Mouse (Mus musculus) cortical plate, adult 2 months (tissue): ENCODE measurements at regions not wholly inside any gene's neighbourhood (a gene's known extent, or its start where the extent isn't known, plus 50 kb on each side); places are given as distances from the start of the nearest gene placed in this dataset.

Source experiments
- H3K27ac ChIP-seq: fragments of 200-500 bp; 2 replicates; pipeline ENCODE4 v1.5.1; 2012; ENCODE audit warnings: low read length, control low read depth, inconsistent platforms; ENCODE audit not compliant: insufficient read depth
- H3K4me1 ChIP-seq: fragments of 200-500 bp; 2 replicates; pipeline ENCODE4 v1.6.1; 2011; ENCODE audit warnings: low read length; ENCODE audit not compliant: control insufficient read depth, insufficient read depth
- H3K4me3 ChIP-seq: fragments of 200-500 bp; 2 replicates; pipeline ENCODE4 v1.5.1; 2011; ENCODE audit warnings: mild to moderate bottlenecking, low read length, control low read depth; ENCODE audit not compliant: insufficient read depth
- CTCF ChIP-seq: fragments of 200-500 bp; IDR thresholded peaks from 2 replicates; pipeline ENCODE4 v1.5.1; 2011; ENCODE audit warnings: mild to moderate bottlenecking, control low read depth, low read length; ENCODE audit not compliant: insufficient read depth; ENCODE audit errors: extremely low read depth
- POLR2A ChIP-seq: fragments of 200-500 bp; IDR thresholded peaks from 2 replicates; pipeline ENCODE4 v1.6.1; 2011; ENCODE audit warnings: mild to moderate bottlenecking, low read length, control low read depth; ENCODE audit not compliant: insufficient read depth; ENCODE audit errors: extremely low read depth

DNA sequence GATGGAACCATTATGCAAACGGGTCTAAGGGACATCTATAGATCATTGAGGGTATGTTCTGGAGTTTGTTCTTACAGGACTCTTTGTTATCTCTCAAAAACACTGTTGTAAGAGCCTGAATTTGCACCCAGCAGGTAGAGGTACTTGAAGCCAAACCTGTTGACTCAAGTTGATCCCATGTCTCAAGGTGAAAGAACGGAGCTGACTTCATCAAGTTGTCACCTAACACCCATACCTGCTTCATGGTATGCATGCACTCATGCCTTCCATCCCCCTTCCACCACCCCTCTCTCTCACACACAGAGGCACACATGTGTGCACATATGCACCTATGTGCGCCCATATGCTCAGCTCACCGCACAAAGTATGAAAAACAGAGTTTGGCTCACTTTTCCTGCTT lies 189.0 kb downstream of the Ttll7 start:
- H3K4me3 ChIP-seq, result no peak overlapping the region
- H3K27ac ChIP-seq, result no peak overlapping the region
- TF ChIP-seq CTCF, result no peak
- TF ChIP-seq POLR2A, result no peak
- H3K4me1 ChIP-seq, result no peaks in the 10 kb centered on the region

DNA sequence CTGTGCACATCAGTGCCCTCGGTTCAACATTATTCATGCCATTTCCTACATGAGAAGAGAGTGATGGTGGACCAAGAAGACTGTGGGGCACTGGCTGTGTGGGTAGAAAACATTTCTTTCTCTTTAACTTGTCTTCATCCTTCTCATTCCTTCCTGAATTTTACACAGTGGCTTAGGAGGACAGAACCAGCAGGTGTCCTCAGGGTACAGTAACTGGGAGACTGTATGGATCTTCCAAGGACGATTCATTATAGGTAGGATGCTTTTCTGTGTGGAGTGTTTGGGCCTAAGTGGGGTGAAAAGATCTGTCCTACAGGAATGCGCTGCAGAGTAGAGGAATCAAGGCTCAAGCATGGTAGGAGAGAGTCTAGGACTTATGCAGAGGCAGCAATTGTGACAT lies 190.7 kb downstream of the Ttll7 start:
- no peak overlapping the region for H3K27ac ChIP-seq
- TF ChIP-seq POLR2A, result no peak
- TF ChIP-seq CTCF, result 0 out of 2 replicates have a peak, but pooled peaks have one; percentile 12
- no peak overlapping the region for H3K4me3 ChIP-seq
- H3K4me1 ChIP-seq, result no peaks in the 10 kb centered on the region

DNA sequence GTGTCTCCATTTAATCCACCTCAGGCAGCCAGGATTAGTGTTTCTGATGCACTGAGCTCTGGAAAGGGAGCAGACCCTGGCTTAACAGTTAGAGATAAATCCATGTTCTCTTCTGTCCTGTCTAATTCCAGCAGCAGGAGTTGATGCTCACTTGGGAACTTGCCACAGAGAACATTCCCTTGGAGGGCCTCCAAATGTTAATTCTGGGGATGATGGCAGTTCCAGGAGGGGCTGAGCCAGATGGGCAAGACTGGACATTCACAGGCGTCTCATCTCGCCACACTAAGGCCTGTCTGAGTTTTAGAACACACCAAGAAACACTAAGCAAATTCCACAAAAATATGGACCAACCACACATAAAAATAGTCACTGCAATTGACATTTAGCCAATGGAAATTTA lies 194.5 kb downstream of the Ttll7 start:
- no peaks in the 10 kb centered on the region for H3K4me1 ChIP-seq
- no peak overlapping the region for H3K27ac ChIP-seq
- no peak overlapping the region for H3K4me3 ChIP-seq
- TF ChIP-seq POLR2A, result no peak

DNA sequence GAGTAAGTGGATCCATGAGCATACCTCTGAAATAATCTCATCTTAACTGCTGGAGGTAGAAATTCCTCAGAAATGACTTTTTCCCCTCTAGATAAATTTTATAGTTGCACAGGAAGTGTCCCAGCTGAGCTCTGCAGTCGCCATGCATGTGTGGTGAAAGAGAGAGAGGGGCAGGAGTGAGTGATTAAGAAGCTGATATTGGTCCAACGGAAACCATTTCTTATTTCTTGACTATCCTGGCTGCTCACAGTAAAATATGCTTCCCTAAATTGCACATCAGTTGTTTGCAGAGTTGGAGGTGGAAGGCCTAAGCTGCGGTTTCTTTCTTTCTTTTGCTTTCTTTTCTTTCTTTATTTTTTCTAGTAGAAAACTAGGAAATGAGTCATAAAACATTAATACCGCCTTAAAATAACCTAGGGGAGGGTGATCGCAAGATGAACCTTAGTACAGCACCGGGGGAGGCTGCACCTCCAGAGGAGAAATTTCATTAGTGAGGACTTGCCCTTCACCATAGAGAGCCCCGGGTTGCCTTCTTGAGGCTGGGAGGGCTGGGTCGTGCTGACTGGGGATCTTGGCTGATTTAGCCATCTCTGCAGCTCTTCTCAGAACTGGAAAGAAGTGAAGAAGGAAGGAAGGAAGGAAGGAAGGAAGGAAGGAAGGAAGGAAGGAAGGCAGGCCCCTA lies 202.1 kb downstream of the Ttll7 start:
- no peak for TF ChIP-seq POLR2A
- TF ChIP-seq CTCF, result no peak
- H3K4me3 ChIP-seq, result no peak overlapping the region
- no peak overlapping the region for H3K27ac ChIP-seq
- no peaks in the 10 kb centered on the region for H3K4me1 ChIP-seq

DNA sequence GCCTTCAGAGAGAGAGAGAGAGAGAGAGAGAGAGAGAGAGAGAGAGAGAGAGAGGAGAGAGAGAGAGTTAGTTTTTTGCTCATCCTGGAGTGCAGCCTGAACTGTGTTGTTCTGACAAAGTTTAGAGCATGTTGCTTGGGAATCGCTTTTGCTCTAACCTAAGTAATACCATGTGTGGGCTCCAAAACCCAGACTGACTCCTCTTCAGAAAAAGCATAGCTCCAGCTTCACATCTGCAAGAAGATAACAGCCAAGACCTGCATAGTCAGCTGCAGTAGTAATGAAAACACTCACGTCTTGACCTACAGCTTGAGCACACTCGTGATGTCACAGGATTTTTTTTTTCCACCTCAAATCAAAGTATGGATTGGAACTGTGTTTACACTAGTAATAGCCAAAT lies 205.7 kb downstream of the Ttll7 start:
- H3K4me1 ChIP-seq, result no peaks in the 10 kb centered on the region
- no peak overlapping the region for H3K4me3 ChIP-seq
- H3K27ac ChIP-seq, result no peak overlapping the region
- TF ChIP-seq CTCF, result no peak
- TF ChIP-seq POLR2A, result no peak

DNA sequence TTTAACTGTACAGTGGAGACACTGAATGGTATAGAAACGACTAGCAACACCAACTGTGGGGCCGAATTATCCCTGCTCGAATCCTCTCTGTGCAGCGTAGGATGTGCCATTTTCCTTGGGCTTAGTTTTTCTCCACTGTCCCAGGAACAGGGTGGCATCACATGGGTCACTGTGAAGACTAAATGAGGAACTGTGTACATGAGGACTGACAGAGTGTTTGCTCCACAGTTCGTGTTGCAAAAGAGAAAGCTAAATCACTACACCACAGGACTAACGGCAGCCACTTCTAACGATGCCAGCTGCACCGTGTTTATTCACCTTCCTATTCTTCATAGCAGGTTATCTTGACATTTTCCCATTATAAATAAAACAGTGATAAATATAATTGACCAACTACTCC lies 208.5 kb downstream of the Ttll7 start:
- Histone ChIP-seq H3K27ac (no peak overlapping the region), H3K4me1 (no peaks in the 10 kb centered on the region), H3K4me3 (no peak overlapping the region)
- TF ChIP-seq CTCF (no peak), POLR2A (no peak)

DNA sequence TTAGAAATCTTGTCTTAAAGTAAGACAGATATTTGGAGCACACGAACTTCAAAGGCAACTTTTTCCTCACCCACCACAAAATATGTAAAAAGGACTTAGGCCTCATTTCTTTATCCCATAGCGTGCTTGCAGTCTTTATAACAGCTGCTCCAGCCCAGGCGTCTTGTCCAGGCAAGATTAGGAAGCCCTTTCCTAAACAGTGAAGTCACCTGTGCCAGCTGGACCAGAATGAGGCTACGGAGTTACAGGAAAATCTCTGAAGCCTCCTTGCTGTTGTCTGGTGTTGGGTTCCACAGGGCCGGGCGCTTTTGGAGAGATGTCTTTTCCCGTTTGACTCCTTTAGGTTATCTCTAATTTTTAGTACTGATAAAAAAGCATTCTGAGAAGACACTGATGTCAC lies 210.3 kb downstream of the Ttll7 start:
- H3K27ac ChIP-seq, result no peak overlapping the region
- no peak overlapping the region for H3K4me3 ChIP-seq
- TF ChIP-seq CTCF (no peak), POLR2A (no peak)
- H3K4me1 ChIP-seq, result no peaks in the 10 kb centered on the region

DNA sequence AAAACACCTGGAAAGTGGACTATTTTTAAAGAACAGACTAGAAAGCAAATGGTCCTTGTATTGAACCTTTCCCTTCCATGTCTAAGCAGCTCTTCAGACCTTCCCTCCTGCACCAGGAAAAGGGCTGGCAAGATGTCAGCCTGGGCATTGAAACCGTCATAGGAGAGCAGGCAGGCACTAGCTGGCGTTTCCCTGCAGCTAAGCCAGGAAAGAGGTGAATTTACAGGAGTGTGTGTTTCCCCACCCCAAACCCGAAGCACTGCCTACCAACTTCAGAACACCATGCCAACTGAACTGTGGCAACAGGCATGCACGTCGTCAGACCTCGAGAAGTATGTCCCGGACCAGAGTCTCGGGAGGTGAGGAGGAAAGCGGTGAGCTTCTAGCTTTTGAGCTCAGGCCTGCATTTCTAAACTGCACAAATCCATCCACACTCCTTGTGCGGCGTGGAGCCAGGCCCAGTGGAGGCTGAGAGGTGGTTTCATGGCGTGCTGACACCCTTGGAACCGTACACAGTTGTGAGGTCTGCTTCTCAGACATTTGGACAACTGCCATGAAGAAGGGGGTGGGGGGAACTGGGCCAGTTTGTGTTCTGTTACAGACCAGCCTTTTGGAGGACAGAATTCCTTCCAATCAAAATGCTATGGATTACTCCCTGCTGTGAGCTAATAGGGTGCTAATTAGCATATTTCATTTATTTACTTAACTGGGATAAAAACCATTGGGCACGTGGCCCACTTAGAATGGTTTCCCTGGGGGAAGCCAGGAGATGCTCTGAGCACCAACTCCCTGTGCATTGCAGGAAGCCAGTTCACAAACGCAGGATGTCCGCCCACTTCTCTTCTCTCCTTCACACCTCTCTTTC lies 211.6 kb downstream of the Ttll7 start:
- TF ChIP-seq CTCF, result no peak
- TF ChIP-seq POLR2A, result no peak
- Histone ChIP-seq H3K4me3 (no peak overlapping the region), H3K27ac (no peak overlapping the region), H3K4me1 (no peaks in the 10 kb centered on the region)

DNA sequence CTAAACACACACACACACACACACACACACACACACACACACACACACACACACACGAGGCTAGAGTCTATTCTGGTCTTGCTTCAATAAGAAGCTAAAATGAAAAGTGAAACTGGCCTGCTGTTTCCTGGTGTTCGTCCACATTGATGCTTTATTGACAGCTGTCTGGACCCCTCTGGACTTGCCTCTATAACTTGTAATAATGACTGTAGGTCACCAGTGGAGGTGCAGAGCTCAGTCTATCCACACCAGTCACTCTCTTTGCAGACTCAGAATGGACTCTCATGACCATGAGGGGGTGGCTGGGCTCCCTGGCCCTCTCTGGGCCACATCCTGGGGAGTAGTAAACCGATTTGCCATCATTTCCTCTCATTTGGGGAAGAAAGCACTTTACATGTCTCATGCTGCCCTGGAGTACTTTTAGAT lies 212.3 kb downstream of the Ttll7 start:
- Histone ChIP-seq H3K4me3 (no peak overlapping the region), H3K4me1 (no peaks in the 10 kb centered on the region), H3K27ac (no peak overlapping the region)
- no peak for TF ChIP-seq CTCF

DNA sequence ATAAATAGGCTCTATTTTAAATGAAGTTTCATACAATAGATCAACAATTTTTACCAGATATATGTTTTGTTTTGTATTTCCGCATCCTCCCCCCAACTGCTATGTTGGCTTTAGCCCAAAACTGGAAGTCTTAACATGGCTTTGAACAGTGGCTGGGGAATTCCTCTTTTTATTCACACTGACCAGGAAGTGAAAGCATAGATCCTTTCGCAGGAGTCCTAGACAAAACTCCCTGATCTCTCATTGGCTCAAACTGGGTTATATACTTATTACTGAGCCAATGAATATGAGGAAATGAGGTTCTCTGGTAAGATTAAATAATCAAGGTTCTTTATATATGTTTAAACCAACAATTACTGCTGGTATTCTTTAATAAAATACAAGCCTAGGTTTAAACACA lies 218.8 kb downstream of the Ttll7 start:
- Histone ChIP-seq H3K27ac (no peak overlapping the region), H3K4me1 (no peaks in the 10 kb centered on the region), H3K4me3 (no peak overlapping the region)
- TF ChIP-seq POLR2A (no peak), CTCF (no peak)

DNA sequence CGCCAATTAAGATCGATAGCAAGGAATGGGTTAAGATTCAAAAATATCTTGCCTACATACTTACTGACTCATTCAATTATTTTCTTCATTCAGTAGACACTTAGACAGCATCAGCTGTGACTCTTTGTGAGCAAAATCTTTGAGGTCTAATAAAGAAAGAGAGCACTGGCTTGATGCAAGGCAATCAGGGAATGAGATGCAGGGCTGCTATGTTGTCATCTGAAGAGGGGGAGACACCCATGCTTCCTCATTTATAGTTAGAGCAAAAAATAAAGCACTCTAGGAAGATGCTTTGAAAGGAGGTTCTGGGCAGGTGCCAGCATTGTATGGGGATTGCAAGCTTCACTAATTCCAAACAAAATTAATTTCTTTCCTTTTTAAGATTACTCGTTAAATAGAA lies 228.0 kb downstream of the Ttll7 start:
- no peaks in the 10 kb centered on the region for H3K4me1 ChIP-seq
- H3K4me3 ChIP-seq, result no peak overlapping the region
- H3K27ac ChIP-seq, result no peak overlapping the region
- TF ChIP-seq POLR2A (no peak), CTCF (no peak)
